Mouse (Mus musculus) midbrain, embryonic 14.5 days (tissue): Measurements from ENCODE around the gene Cmya5. TPM values are rescaled to one million over a fixed set of nuclear protein-coding genes. Genes with fewer than 3 reads are reported as not detected.
"Not testable (repeated sequence)": the region's sequence is repeated elsewhere in the genome, so short reads cannot be mapped to it uniquely, and the experiment has no call there.

Experiments
- ATAC-seq: fragments of 200-750 bp; cut with Nextera tagmentation; 2 replicates; pipeline ENCODE4 v1.8.0; 2017; ENCODE audit warnings: moderate number of reproducible peaks, moderate library complexity; ENCODE audit not compliant: low FRiP score, low TSS enrichment
- DNase-seq: peaks from one replicate; pipeline ENCODE4 v3.0.0-alpha.2; 2015
- H3K27ac ChIP-seq: fragments of 300-500 bp; sonication (generic); replicated peaks from 2 replicates; pipeline ENCODE4 v1.5.1; 2014; ENCODE audit warnings: mild to moderate bottlenecking, low read depth, low read length, moderate library complexity
- H3K27me3 ChIP-seq: fragments of 300-500 bp; sonication (generic); 2 replicates; pipeline ENCODE4 v1.6.1; 2014; ENCODE audit warnings: low read length, control low read depth, mixed read lengths; ENCODE audit not compliant: control insufficient read depth, insufficient read depth
- H3K36me3 ChIP-seq: fragments of 300-500 bp; sonication (generic); 2 replicates; pipeline ENCODE4 v1.6.1; 2014; ENCODE audit warnings: low read length, control low read depth; ENCODE audit not compliant: control insufficient read depth, insufficient read depth
- H3K4me1 ChIP-seq: fragments of 300-500 bp; sonication (generic); 2 replicates; pipeline ENCODE4 v1.6.1; 2014; ENCODE audit warnings: mild to moderate bottlenecking, antibody characterized with exemption, low read length, control low read depth; ENCODE audit not compliant: control insufficient read depth, insufficient read depth
- H3K4me2 ChIP-seq: fragments of 300-500 bp; sonication (generic); 2 replicates; pipeline ENCODE4 v1.6.1; 2014; ENCODE audit warnings: mild to moderate bottlenecking, low read length, moderate library complexity
- H3K4me3 ChIP-seq: fragments of 300-500 bp; sonication (generic); replicated peaks from 2 replicates; pipeline ENCODE4 v1.5.1; 2014; ENCODE audit warnings: low read depth, low read length
- H3K9ac ChIP-seq: fragments of 300-500 bp; sonication (generic); replicated peaks from 2 replicates; pipeline ENCODE4 v1.6.1; 2014; ENCODE audit warnings: mild to moderate bottlenecking, low read length, moderate library complexity
- H3K9me3 ChIP-seq: fragments of 300-500 bp; sonication (generic); 2 replicates; pipeline ENCODE4 v1.6.1; 2016; ENCODE audit warnings: low read length, control low read depth, mixed read lengths; ENCODE audit not compliant: control insufficient read depth
- WGBS: fragments of 180-500 bp; shearing (Covaris S2); extraction: QIAGEN DNeasy Blood & Tissue Kit; methylation state at CpG from one replicate; pipeline ENCODE4 v1.1.7; 2014; 5-methylcytosine and 5-hydroxymethylcytosine counted together
- polyA plus RNA-seq: library from polyadenylated mRNA; unstranded; fragments of >200 nt; fragmentation: Nextera tagmentation; extraction: Ambion mirVana; gene quantifications from 2 replicates; pipeline ENCODE4 v1.2.1, GENCODE M21; 2014

The Cmya5 gene
- polyA plus RNA-seq, 1 experiment from 2014 or later, result 0.34 TPM

- WGBS, result 88% methylated on average over 4 of the region's 4 CpGs
- Histone ChIP-seq H3K27me3 (no peaks in the 10 kb centered on the region), H3K4me3 (no peak overlapping the region), H3K4me1 (no peaks in the 10 kb centered on the region), H3K9ac (no peak overlapping the region), H3K27ac (no peak overlapping the region), H3K36me3 (no peaks in the 10 kb centered on the region), H3K9me3 (no peaks in the 10 kb centered on the region), H3K4me2 (no peak overlapping the region)
- no peak for ATAC-seq
- no peak for DNase-seq
Observed at GRCm38 (mm10) chr13:93085711-93086110, 58.8 kb downstream of the Cmya5 start.

DNA sequence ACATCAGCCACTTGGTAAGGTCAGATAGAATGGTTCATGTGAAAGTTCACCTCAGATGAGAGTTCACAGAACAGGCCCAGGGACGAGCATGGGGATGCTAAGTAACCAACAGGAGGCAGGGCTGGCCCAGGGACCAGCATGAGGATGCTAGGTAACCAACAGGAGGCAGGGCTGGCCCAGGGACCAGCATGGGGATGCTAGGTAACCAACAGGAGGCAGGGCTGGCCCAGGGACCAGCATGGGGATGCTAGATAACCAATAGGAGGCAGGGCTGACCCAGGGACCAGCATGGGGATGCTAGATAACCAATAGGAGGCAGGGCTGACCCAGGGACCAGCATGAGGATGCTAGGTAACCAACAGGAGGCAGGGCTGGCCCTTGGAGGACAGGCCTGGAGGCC lies 62.2 kb downstream of the Cmya5 start:
- H3K9me3 ChIP-seq, H3K9ac ChIP-seq, H3K4me2 ChIP-seq, H3K4me1 ChIP-seq, H3K36me3 ChIP-seq, ATAC-seq, H3K4me3 ChIP-seq, DNase-seq, H3K27ac ChIP-seq, H3K27me3 ChIP-seq: not testable (repeated sequence)
- WGBS, result 87% methylated on average over 1 of the region's 1 CpGs

- no peak for DNase-seq
- no peak for ATAC-seq
- 93% methylated on average over 2 of the region's 2 CpGs for WGBS
- no peaks in the 10 kb centered on the region for H3K27me3 ChIP-seq
- H3K9ac ChIP-seq, result no peak overlapping the region
- no peaks in the 10 kb centered on the region for H3K9me3 ChIP-seq
- no peaks in the 10 kb centered on the region for H3K4me1 ChIP-seq
- no peak overlapping the region for H3K27ac ChIP-seq
- H3K36me3 ChIP-seq, result no peaks in the 10 kb centered on the region
- no peak overlapping the region for H3K4me2 ChIP-seq
- no peak overlapping the region for H3K4me3 ChIP-seq
Observed at GRCm38 (mm10) chr13:93080859-93081258, 63.7 kb downstream of the Cmya5 start.

DNA sequence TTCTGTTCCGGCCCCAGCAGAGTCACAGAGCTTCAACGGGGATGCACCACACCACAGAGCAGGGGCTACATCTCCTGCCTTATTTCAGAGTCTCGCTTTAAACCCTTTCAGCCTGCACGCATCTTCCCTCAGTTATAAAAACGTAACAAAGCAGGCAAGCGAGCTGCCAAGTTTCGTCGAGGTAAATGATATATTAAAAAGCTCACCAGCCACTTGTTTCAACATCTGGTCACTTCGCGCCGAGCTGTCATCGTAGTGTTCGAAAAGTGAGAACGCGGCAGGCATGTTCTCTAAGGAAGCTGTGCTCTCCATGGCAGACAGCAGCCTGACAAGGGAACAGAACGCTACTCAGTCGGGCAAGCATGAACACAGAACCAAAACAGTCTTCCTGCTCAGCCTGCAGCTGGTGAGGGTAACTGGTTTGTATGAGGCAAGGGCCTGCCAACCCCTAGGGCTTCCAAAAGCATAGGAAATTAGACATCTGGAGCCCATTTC lies 70.3 kb downstream of the Cmya5 start:
- DNase-seq, result peak; percentile 30

DNA sequence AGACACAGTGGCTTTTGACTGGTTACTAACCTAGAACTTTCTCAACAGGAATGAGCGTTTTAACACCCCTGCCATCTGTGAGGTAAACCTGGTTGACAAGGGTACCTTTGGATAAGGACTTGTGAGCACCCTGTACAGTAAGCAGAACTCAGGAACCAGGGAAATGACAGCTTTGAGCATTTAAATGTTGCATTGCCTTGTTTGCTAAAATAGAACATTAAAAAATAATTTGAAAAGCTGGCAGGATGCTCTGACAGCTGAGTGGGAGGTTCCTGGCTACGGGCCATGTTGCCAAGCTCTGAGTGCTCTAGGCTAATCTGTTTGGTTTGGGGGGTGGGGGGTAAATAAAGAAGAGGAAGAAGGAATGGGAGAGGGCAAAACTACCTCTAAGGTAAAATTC lies 70.9 kb downstream of the Cmya5 start:
- WGBS, result 37% methylated on average over 2 of the region's 2 CpGs

More for the DNA sequence above, 70.3 kb downstream of the Cmya5 start:
- H3K9ac ChIP-seq, result no peak overlapping the region
- 65% methylated on average over 17 of the region's 17 CpGs for WGBS
- no peaks in the 10 kb centered on the region for H3K9me3 ChIP-seq
- no peaks in the 10 kb centered on the region for H3K27me3 ChIP-seq
- ATAC-seq, result no peak
- H3K4me1 ChIP-seq, result peaks cover 12% of the 10 kb centered on the region
- H3K4me3 ChIP-seq, result no peak overlapping the region
- no peaks in the 10 kb centered on the region for H3K36me3 ChIP-seq
- 0 out of 2 replicates have a peak overlapping the region, but pooled peaks have one; percentile 8 for H3K27ac ChIP-seq
- H3K4me2 ChIP-seq, result peak overlapping the region; percentile 4; the same call in 1 of the 2 replicates

DNA sequence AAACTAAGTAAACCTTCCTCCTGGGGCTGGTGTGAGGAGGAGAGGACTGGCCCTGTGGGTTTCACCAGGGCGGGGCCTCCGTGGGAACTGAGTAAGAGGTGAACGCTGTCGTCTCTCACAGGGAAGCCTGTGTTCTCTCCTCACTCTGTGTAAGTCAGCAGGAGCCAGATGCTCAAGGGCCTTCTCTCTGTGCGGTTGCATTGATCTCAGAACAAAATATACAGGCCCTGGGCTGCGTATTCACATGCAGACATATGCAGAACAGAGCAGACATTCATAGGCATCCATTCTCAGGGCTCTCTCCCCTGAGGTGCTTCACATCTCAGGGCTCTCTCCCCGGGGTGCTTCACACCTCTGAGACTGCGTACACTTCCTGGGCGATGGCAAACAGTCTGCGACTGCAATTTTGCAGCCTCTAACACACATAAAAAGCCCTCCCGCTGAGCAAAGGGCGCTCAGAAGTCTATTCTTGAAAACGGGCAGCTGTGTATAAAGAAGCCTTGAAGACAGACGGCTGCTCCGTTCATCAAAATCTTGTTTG lies 71.6 kb downstream of the Cmya5 start:
- Histone ChIP-seq H3K9me3 (no peaks in the 10 kb centered on the region), H3K36me3 (no peaks in the 10 kb centered on the region), H3K4me1 (peaks cover 12% of the 10 kb centered on the region), H3K27me3 (no peaks in the 10 kb centered on the region), H3K4me3 (no peak overlapping the region), H3K27ac (peak overlapping the region; percentile 26; the same call in 1 of the 2 replicates), H3K4me2 (peak overlapping the region; percentile 29), H3K9ac (0 out of 2 replicates have a peak overlapping the region, but pooled peaks have one; percentile 29)
- ATAC-seq (peak; percentile 68), DNase-seq (peak; percentile 67)
- 8% methylated on average over 15 of the region's 15 CpGs for WGBS

More for the DNA sequence above, 70.9 kb downstream of the Cmya5 start:
- Histone ChIP-seq H3K4me3 (no peak overlapping the region), H3K9ac (no peak overlapping the region), H3K27ac (0 out of 2 replicates have a peak overlapping the region, but pooled peaks have one; percentile 26), H3K4me2 (no peak overlapping the region), H3K4me1 (peaks cover 12% of the 10 kb centered on the region), H3K27me3 (no peaks in the 10 kb centered on the region), H3K36me3 (no peaks in the 10 kb centered on the region), H3K9me3 (no peaks in the 10 kb centered on the region)
- 0 out of 2 replicates have a peak, but pooled peaks have one; percentile 34 for ATAC-seq
- peak; percentile 50 for DNase-seq

- Histone ChIP-seq H3K4me1 (peaks cover 12% of the 10 kb centered on the region), H3K36me3 (no peaks in the 10 kb centered on the region), H3K27ac (no peak overlapping the region), H3K4me2 (no peak overlapping the region), H3K4me3 (no peak overlapping the region), H3K9ac (no peak overlapping the region), H3K9me3 (no peaks in the 10 kb centered on the region), H3K27me3 (no peaks in the 10 kb centered on the region)
- DNase-seq (peak; percentile 43), ATAC-seq (no peak)
- 43% methylated on average over 8 of the region's 8 CpGs for WGBS
Observed at GRCm38 (mm10) chr13:93070406-93070805, 74.1 kb downstream of the Cmya5 start.

DNA sequence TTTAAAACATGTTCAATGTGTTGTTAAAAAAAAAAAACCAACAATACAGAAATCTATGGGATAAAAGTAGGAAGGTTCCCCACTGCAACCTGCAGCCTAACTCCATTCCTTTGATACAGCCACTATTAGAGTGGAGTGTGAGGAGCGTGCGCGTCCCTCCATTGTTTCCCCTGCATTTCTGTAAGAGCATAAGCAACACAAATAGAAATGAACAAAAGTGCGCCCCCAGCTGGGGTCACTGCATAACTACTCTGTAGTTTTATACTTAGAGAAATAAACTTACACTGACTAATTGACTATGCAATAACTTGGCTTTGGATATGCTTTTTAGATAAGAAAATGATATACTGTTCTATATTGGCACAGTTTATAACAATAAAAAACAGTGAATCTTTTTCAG lies 75.0 kb downstream of the Cmya5 start:
- H3K9ac ChIP-seq, result no peak overlapping the region
- DNase-seq (peak; percentile 35), ATAC-seq (no peak)

DNA sequence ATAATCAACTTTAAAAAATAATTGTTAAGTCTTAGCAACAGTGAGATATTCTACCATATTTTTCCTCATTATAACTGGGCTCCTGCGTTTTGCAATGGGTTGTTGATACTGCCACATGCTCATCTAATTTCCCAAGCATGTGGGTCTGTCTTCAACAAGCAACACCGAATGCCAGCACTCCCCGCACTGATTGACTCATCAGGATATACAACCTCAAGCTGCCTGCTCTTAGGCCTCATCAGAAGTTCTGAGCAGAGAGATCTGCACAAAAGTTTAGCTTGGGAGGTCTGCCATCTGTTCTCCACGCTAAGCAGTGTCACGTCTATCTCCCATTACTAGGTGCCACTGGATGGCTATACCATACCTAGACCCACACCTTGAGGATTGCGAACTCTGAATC lies 76.2 kb downstream of the Cmya5 start:
- no peaks in the 10 kb centered on the region for H3K36me3 ChIP-seq
- H3K9me3 ChIP-seq, result no peaks in the 10 kb centered on the region
- DNase-seq (no peak), ATAC-seq (no peak)
- H3K4me3 ChIP-seq, result no peak overlapping the region
- no peak overlapping the region for H3K9ac ChIP-seq
- H3K27me3 ChIP-seq, result no peaks in the 10 kb centered on the region
- WGBS, result 94% methylated on average over 6 of the region's 6 CpGs
- H3K4me1 ChIP-seq, result peaks cover 9% of the 10 kb centered on the region
- H3K27ac ChIP-seq, result no peak overlapping the region
- H3K4me2 ChIP-seq, result no peak overlapping the region

More for the DNA sequence above, 75.0 kb downstream of the Cmya5 start:
- Histone ChIP-seq H3K36me3 (no peaks in the 10 kb centered on the region), H3K27me3 (no peaks in the 10 kb centered on the region), H3K9me3 (no peaks in the 10 kb centered on the region), H3K27ac (no peak overlapping the region), H3K4me1 (peaks cover 12% of the 10 kb centered on the region), H3K4me2 (no peak overlapping the region), H3K4me3 (no peak overlapping the region)
- WGBS, result 50% methylated on average over 4 of the region's 4 CpGs
